Mouse (Mus musculus): ENCODE data around the gene Uso1.

Uso1 gene

GRCm38 (mm10) chr5:92137239-92138046 lies at the start of gene Uso1:
Uso1 (plus strand) TSS chr5:92137938.
- peak; percentile 99 for DNase-seq (ENCODE audit: low read depth, low spot score)

GRCm38 (mm10) chr5:92093263-92094061 lies 44.3 kb upstream of the Uso1 start:
- no peak for DNase-seq (ENCODE audit: low read depth, low spot score)

GRCm38 (mm10) chr5:92094062-92094415 lies 43.7 kb upstream of the Uso1 start:
- DNase-seq (ENCODE audit: low read depth, low spot score): no peak

- DNase-seq (ENCODE audit: low read depth, low spot score): no peak
Measured at GRCm38 (mm10) chr5:92096786-92097185, 41.0 kb upstream of the Uso1 start.

- DNase-seq (ENCODE audit: low read depth, low spot score): no peak
Measured at GRCm38 (mm10) chr5:92097779-92098178, 40.0 kb upstream of the Uso1 start.

- no peak for DNase-seq (ENCODE audit: low read depth, low spot score)
Measured at GRCm38 (mm10) chr5:92098351-92099109, 39.2 kb upstream of the Uso1 start.

- DNase-seq (ENCODE audit: low read depth, low spot score): no peak
Measured at GRCm38 (mm10) chr5:92101601-92102000, 36.1 kb upstream of the Uso1 start.

- DNase-seq (ENCODE audit: low read depth, low spot score): no peak
Measured at GRCm38 (mm10) chr5:92103062-92103461, 34.7 kb upstream of the Uso1 start.

GRCm38 (mm10) chr5:92103816-92104415 lies 33.8 kb upstream of the Uso1 start:
- no peak for DNase-seq (ENCODE audit: low read depth, low spot score)

- no peak for DNase-seq (ENCODE audit: low read depth, low spot score)
Measured at GRCm38 (mm10) chr5:92106327-92107125, 31.2 kb upstream of the Uso1 start.

GRCm38 (mm10) chr5:92107282-92107681 lies 30.5 kb upstream of the Uso1 start:
- no peak for DNase-seq (ENCODE audit: low read depth, low spot score)

- DNase-seq (ENCODE audit: low read depth, low spot score): no peak
Measured at GRCm38 (mm10) chr5:92110818-92111355, 26.9 kb upstream of the Uso1 start.

- DNase-seq (ENCODE audit: low read depth, low spot score): no peak
Measured at GRCm38 (mm10) chr5:92112175-92112574, 25.6 kb upstream of the Uso1 start.

GRCm38 (mm10) chr5:92112585-92112984 lies 25.2 kb upstream of the Uso1 start:
- DNase-seq (ENCODE audit: low read depth, low spot score): peak; percentile 31

GRCm38 (mm10) chr5:92113484-92113883 lies 24.3 kb upstream of the Uso1 start:
- no peak for DNase-seq (ENCODE audit: low read depth, low spot score)

GRCm38 (mm10) chr5:92114223-92114622 lies 23.5 kb upstream of the Uso1 start:
- no peak for DNase-seq (ENCODE audit: low read depth, low spot score)

GRCm38 (mm10) chr5:92114939-92115338 lies 22.8 kb upstream of the Uso1 start:
- no peak for DNase-seq (ENCODE audit: low read depth, low spot score)

GRCm38 (mm10) chr5:92117823-92118403 lies 19.8 kb upstream of the Uso1 start:
- DNase-seq (ENCODE audit: low read depth, low spot score): peak; percentile 67

GRCm38 (mm10) chr5:92121636-92122035 lies 16.1 kb upstream of the Uso1 start:
- no peak for DNase-seq (ENCODE audit: low read depth, low spot score)

- DNase-seq (ENCODE audit: low read depth, low spot score): no peak
Measured at GRCm38 (mm10) chr5:92125446-92125845, 12.3 kb upstream of the Uso1 start.

Data from forelimb bud, embryonic 11.5 days (tissue).